Mouse (Mus musculus): ENCODE measurements around the gene Aagab.

Gene Aagab

DNA sequence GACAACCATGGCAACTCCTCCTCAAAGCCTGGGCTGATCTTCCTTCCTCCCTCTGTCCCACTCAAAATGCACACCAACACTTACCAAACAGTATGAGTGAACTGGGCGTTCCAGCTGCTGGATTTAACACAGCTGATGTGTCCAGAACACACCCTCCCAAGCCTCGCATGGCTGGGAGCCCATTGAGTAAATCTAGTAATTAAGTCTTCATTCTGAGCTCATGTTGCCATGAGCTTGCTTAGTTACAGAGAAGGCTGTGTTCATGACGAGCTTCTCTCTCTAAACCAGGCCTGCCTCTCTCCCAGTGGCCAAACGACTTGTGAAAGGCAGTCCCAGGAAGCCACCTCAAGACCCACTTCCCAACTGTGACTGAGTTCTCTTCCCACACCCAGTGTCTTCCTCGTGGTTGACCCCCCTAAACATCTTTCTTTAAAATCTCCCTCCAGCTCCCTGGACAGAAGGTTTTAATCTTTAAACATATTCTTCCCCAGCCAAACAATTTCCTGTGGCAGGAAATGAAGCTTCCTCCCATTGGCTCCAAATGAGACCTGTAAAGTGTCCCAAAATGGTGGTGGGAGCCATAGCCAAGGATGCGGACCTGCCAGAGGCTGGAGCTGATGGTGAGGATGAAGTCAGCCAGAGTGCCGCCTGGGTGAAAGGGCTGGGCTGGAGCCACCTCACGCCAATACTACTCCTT, 70.5 kb downstream of the Aagab start:
- DNase-seq (ENCODE audit: low spot score), result no peak

DNA sequence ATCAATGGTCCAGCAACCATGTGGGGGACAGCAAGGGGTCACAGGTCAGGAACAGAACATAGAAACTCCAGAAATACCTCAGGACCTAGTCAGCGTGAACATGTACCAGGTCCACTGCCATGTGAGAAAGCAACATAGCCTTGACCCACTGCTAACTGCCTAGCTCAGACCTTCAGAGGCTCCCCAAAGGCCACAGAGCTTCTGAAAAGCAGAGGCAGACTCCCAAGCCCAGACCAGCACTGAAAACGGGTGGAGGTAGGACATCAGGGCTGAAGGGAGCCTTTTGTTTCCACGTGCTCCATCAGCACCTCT, 71.0 kb downstream of the Aagab start:
- DNase-seq (ENCODE audit: low spot score), result no peak

DNA sequence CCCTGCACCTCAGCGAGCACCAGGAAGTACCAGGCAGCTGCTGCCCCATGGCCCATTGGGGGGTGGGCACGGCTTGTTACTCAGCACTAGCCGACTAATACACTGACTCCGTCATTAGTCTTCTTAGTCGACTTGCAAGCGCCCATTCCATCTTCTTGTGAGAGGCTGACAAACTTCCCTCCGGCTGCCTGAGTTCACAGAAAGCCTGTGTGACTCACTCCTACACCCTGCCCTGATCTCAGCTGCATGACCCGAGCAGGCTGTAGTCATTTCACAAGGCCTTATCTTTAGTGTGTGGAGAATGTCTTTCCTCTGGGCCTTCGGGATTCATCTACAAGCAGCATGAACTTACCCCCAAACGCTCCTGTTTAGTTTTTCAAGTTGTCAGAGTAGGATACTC, 72.2 kb downstream of the Aagab start:
- DNase-seq (ENCODE audit: low spot score), result no peak

DNA sequence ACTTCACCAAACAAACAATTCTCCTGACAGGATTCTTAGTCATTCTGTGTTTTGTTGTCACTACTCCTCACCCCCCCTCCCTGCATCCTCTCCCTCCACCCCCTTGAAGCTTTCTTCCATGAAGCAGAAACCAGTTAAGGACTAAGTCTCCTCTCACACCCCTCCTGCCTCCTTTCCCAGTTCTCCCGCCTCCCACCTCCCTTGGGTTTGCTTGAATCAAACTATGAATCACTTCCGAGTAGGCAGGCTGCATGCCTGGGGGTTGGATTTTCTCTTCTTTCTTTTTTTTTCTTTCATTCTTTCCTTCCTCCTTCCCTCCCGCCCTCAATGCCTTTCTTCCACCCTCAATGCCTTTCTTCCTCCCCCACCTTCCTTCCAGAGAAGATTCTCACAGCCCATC, 75.2 kb downstream of the Aagab start:
- no peak for DNase-seq (ENCODE audit: low spot score)

DNA sequence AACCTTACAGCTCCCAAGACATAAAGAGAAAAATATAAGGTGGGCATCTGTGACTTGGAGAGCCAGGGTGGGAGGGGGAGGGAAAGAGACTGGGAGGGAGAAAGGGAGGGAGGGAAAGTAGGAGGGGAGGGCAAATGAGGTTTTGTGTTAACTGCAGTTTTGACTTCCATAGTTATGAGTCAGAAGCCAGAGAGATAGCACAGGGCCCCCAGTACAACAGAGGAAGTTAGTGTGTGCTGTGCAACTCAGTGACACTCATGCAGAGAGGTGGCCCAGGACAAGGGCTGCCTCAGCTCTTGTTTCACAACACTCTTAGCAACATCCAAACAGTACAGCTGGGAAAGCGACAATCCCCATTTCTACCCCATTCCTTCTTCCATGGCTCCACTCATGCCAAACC, 75.6 kb downstream of the Aagab start:
- no peak for DNase-seq (ENCODE audit: low spot score)

DNA sequence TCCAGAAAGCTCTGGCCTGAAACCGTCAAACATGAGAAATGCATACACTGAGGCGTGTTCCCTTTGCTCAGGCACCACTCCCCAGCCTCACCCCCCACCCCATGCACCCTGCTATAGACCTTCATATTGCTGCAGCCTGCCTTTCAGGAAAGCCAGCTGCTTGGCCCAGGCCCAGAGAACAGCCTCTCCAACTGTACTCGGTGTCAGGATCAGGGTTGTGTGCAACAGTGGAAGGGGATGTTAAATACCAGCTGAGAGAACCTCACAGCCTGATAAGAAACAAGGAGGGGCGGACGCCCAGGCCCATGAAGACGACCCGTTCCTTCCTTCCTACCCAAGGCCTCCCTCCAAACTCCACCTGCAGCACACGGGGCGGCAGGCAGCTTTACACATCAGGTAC, 79.8 kb downstream of the Aagab start:
- no peak for DNase-seq (ENCODE audit: low spot score)

DNA sequence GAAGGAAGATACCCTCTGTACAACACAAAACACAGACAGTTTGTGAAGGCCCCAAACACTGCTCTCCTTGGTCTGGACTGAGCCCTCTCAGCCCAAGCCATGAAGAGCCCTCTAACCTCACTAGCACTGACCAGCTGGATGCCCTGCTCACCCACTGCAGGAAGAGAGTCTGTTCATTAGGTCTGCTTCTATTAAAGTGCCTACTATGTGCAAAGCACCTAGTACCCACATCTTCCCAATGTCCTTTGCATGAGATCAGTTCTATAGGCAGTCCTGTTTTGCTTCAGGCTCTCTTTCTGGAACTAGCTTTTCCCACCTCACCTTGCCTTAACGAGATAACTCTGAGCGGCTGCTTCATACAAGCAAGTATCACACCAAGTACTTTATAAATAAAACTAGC, 80.5 kb downstream of the Aagab start:
- DNase-seq (ENCODE audit: low spot score), result no peak

DNA sequence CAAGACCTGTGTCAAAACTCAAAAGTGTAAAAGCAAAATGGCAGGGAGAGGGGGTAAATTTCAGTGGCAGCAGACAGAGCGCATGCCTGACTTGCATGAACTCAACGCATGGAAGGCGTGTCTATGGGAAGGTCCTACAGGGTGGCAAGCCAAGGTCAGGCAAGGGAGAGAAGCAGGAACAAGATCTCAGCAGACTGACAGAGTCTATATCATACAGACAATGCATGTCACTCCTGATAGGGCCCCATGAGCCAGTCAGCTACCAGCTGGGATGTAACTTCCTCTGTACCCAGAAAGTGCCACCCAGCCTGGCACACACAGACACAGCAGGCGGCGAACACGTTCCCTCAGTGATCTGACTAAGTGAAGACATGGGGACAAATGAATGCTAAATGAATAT, 81.8 kb downstream of the Aagab start:
- no peak for DNase-seq (ENCODE audit: low spot score)

DNA sequence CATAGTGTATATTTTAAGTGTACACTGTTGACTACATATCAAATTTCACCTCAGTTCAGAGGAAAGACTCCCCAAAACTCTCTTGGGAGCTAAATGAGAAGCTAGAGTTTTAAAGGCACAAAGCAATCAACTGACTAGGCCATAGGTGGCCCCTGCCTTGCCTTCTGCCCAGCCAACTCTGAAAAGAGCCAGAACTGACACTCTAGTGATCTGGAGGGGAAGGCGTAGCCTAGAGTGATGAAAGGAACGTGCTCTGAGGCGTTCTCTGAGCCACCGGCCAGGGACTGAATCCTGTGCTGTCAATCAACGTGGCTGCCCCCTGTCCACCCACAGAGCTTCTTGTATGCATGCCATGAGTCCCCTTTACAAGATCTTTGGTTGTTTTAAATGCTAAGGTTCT, 82.9 kb downstream of the Aagab start:
- no peak for DNase-seq (ENCODE audit: low spot score)

DNA sequence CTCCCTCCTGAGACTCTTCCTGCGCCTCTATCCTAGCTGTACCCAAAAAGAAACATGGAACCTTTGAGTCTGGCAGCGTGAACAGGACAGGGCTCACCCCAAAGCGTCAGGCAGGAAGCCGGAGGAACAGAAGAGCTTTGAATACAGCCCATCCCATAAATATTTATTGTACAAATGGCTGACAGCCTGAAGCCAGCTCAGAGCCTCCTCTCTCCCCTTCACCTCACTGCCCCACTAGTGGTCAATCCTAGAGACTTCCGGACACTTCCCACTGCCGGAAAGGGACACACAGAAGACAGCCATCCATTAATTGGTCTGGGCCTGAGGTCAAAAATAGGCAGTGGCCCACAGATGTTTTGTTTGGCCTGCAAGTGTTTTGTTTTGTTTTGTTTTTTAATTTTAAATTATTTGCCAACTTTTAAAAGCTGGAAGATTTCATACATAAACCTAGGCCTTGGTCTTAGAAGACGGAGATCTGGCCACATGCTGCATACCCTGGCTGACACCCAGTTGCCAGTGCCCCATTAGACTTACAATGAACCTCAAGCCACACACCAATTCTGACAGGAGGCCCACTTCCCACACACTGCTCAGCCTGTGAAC, 85.1 kb downstream of the Aagab start:
- DNase-seq (ENCODE audit: low spot score), result no peak

DNA sequence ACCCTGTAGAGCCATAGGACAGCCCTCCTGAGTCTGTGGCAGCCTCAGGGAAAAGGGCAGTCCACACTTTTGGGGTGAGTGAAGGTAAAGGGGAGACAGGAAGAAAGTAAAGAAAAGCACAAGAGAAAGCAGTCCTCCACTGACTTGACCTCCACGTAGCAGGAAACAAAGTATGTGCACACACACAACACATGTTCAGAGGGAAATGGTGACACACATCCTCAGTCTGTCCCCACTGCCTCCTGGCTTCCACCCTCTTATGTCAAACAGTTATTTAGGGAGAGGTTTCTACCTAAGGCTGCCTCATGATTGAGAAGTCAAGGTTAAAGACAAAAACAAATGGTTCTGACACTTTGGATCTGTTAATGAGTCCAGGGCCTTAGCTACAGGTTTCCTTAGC, 88.1 kb downstream of the Aagab start:
- no peak for DNase-seq (ENCODE audit: low spot score)

DNA sequence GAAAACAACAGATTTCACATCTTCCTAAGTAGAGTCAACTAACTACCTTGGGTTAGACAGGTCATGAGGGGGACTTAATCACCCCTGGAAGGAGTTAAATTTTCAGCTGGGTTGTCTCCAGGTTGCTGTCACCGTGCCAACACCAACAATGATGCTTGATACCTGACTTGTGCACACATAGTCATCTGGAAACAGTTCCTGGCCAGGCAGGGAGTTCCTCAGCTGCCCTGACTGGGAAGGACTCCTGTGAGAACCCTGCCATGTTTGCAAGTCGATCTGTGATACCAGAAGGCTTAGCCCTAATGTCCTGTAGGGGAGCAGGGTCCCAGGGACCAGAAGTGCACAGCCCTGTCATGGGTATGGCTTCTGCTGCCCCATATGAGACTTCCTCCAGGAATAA, 89.5 kb downstream of the Aagab start:
- DNase-seq (ENCODE audit: low spot score), result no peak

Measured in ovary, postnatal 36 days (tissue).